Mouse (Mus musculus): ENCODE data around the gene Xirp1. TPM values are rescaled to one million over a fixed set of nuclear protein-coding genes. Genes with fewer than 3 reads are reported as not detected.

Gene Xirp1
- total RNA-seq, 2 experiments from 2014 or later: 0.07 to 0.12 TPM

DNA sequence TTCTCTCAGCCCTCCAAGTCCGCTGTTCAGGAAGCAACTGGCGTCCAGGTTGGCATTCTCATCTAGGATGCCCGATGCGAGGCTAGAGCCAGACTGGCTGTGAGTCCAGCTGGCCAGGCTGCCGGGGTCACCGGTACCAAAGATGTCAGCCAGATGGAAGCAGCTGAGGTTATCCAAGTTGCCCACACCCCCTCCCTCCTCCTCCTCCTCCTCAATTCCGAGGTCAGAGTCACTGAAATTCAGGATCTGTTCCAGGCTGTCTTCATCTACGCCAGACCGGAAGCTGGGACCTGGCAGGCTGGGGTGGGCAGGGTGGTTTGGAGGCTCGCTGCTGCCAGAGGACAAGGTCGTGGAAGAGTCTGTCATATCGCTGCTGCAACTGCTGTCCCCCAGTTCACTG is 50.8 kb downstream of the Xirp1 start:
- no peak for DNase-seq (ENCODE audit: low spot score in 2 of 2)

DNA sequence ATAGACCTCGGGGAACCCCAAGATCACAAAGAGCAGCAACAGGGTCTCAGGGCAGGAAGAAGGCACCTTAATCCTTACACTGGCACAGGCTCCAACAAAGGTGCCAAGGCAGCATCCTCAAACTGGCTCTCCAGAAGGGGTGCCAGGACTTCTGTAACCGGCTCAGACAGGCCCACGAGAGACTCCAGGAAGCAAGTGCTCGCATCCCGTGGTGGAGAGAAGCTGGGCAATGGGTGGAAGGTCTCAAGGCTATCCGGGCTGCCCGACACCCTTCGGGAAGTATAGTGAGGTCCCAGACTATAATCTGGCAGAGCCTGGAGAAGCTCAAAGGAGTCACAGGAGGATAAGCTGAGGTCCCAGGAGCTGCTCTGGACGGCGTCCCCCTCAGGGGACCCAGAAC is 51.2 kb downstream of the Xirp1 start:
- no peak for DNase-seq (ENCODE audit: low spot score in 2 of 2)

DNA sequence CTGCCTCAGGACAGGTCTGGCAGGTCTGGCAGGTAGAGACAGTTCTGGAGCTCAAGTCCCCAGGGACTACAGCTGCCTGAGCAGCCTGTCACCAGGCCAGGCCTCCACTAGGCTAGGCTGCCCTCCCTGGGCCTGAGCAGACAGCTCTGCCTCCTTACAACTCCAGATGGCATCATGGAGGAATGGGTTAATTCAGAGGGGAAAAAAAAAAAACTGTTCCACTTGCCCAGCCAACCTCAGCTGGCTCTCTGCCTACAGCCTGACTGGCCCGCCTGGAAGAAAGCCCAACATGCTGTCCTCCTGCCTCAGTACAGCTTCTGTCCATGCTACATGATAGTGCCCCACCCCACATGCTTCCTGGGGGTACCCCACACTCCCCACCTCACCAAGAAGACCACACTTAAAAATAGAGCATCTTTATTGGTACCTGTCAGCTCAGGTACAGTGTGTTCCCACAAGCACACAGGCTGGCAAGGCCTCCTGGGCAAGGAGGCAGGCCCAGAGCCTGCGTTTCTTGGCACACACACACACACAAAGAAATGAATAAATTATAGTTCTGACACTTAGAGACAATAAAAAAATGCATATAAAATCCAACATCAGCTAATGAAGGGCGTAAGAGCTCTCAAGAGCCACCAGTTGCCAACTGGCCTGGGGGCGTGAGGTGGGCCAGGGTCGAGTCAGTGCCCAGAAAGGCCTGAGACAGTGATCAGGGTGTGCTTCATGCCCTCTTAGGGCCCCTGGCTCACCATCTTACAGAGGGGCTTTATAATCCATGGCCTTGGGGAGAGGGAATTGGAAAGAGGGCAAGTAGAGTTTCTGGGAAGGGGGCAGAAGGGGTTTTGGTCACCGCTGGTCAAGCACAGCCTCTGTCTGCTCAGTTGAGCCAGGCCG is 52.4 kb downstream of the Xirp1 start:
- DNase-seq (ENCODE audit: low spot score in 2 of 2): peak in 1 of 2 experiments; percentile 68

DNA sequence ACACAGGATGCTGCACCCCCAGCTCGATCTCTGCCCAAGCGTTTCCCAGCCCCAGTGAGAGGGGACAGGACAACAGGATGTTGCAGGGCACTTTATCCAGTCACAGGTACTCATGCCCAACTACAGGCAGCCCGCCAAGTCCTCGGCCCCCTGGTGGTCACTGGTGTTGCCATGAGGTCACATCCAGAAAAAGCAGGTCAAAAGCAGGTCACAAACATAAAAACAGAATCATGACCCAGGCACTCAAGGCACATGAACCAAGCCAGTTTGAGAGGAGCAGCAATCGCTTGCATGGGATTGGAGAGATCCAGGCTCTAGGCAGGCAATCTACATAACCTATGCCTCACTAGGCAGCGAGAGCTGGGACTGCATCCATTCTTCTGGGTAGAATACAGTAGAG is 53.2 kb downstream of the Xirp1 start:
- DNase-seq (ENCODE audit: low spot score in 2 of 2): no peak

DNA sequence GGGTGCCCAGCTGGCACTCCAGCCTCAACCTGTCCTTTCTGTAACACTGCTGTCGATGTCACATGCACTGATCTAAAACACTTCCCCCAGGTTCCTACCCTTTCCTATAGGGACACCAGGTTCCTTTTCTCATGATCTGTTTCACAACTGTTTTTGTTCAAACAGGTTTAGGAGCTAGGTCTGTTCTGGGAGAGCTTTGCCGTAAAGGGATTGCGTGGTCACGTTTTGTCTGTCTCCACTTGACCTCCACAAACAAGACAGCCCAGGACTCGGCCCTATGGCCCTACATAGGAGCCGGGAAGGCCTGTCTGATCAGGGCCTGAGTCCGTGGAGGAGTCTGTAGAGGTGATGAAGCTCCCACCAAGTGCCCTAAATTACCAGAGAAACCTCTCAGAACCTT is 53.6 kb downstream of the Xirp1 start:
- no peak for DNase-seq (ENCODE audit: low spot score in 2 of 2)

DNA sequence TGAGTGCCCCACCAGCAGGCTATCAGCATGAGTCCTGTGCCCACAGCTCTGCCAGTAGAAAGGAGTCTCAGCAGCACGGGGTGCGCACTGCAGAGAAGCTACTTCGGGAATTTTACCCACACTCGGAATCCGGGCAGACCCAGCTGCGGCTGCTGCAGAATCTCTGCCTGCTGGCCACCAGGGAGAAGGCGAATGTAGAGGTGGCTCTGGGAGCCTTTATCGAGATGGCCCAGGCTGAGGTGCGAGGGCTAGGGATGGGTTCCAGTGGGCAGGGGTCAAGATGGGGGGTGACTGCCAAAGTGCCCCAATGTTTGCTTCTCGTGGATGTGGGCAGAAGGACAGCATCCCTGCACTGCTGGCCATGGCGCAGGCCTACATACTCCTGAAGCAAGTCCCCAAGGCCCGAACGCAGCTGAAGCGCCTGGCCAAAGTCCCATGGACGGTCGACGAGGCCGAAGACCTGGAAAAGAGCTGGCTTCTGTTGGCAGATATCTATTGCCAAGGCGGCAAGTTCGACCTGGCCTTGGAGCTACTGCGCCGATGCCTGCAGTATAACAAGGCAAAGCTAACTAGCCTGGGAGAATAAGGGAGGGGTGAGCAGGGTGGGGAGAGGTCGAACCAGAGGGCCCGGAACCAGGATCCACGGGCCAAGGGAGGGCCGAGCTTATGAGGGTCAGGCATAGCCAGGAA is 57.0 kb downstream of the Xirp1 start:
- DNase-seq (ENCODE audit: low spot score in 2 of 2): no peak

DNA sequence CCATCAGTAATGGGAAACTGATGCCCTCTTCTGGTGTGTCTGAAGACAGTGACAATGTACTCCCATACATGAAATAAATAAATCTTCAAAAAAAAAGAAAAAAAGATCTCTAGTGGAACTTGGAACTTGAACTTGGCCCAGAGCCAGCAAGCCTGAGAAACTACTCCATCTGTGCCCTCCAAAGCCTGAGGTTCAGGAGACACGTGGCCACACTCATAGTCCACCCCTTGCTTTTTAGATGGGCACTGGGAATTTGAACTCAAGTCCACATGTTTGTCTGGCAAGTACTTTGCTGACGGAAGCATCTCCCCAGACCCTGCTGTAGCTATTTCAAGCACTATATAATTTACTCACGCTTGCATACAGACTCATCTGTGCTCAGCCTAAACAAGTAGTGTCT is 58.2 kb downstream of the Xirp1 start:
- DNase-seq (ENCODE audit: low spot score in 2 of 2): no peak

DNA sequence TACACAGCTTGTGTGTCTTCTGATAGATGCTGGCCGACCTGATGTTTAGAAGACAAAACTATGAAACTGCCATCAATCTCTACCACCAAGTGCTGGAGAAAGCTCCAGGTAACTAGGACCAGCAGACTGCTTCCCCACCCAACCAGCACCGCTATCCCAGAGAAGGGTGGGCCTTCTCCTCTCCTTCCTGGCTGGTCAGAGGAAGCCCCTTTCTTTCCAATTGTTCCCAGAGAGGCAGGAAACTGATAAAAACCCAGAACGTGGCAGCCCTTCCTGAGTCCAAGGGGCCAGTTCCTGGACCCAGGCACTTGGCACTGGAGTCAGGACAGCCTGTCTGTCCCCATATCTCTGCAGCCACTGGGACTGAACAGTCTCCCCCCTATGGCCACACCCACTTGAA is 59.2 kb downstream of the Xirp1 start:
- DNase-seq (ENCODE audit: low spot score in 2 of 2): no peak

Other genes with a start within 250 kb of the Xirp1 start
- under 1 TPM; 0.19 to 0.26 TPM for gene Scn11a, start 198.1 kb downstream of the Xirp1 start, total RNA-seq (2021)
- gene Wdr48, start 128.7 kb downstream of the Xirp1 start, total RNA-seq (2021): 10 to 100 TPM; 76.0 to 76.9 TPM
- gene Gorasp1, start 86.0 kb downstream of the Xirp1 start, total RNA-seq (2021): 10 to 100 TPM; 37.1 to 38.2 TPM
- gene Ttc21a, start 86.0 kb downstream of the Xirp1 start, total RNA-seq (2021): under 1 TPM; 0.19 to 0.49 TPM
- gene Csrnp1, start 38.9 kb downstream of the Xirp1 start, total RNA-seq (2021): 10 to 100 TPM; 20.5 to 26.8 TPM
- 10 to 100 TPM; 26.6 to 28.4 TPM for gene Cx3cr1, start 46.3 kb upstream of the Xirp1 start, total RNA-seq (2021)
- not detected for gene Ccr8, start 68.5 kb upstream of the Xirp1 start, total RNA-seq (2021)
- 10 to 100 TPM; 26.0 to 26.5 TPM for gene Slc25a38, start 86.8 kb upstream of the Xirp1 start, total RNA-seq (2021)
- gene Rpsa, start 104.1 kb upstream of the Xirp1 start, total RNA-seq (2021): 100 to 1,000 TPM; 449 to 459 TPM
- gene Mobp, start 126.1 kb upstream of the Xirp1 start, total RNA-seq (2021): 100 to 1,000 TPM; 189 to 204 TPM